Mouse (Mus musculus) cerebellum, postnatal 10 days (tissue): Measurements from ENCODE around the gene Gm20814.
"Not testable (repeated sequence)": the region's sequence is repeated elsewhere in the genome, so short reads cannot be mapped to it uniquely, and the experiment has no call there.

Experiments
- DNase-seq, 2 experiments: peaks; one replicate each; pipeline ENCODE4 v3.0.0; 2021; ENCODE audit warnings: mixed read lengths in 2 of 2

Gm20814 gene

GRCm38 (mm10) chrY:75195556-75195955 is at the start of gene Gm20814:
TSS of gene Gm20814 (plus strand) at chrY:75195856.
- DNase-seq = not testable (repeated sequence)
